Mouse (Mus musculus): ENCODE measurements at regions not wholly inside any gene's neighbourhood (a gene's known extent, or its start where the extent isn't known, plus 50 kb on each side); places are given as distances from the start of the nearest gene placed in this dataset.
A peak's percentile ranks its signal among the peaks of the same experiment; 100 is the strongest.

DNA sequence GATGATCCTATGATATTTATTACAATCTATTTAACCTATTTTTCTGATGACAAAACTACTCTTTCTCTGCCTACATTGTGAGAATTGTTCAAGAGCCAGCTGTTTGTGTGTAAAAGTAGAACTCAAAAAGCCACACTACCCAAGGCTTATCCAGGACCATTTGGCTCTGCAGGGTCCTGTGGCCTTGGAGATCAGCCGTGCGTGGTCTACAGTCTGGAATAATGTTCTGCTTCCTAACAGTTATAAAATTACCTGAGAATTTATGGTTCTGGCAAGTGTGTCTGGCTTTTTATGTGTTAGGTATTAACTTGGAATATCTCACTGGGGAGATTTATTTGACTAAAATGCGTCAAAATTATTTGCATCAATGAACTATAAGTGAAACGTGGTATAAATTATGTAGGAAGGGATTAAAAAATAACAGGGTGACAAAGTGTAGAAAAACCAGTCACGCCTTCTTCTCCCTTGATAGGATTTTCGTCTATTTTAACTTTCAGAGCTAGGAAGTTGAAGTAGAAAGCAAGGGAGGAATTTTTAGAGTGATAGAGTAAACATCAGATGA lies 1789.0 kb upstream of the Gm7489 start:
- H3K4me2 ChIP-seq: no peak overlapping the region
- no peaks in the 10 kb centered on the region for H3K36me3 ChIP-seq
- H3K9me3 ChIP-seq: no peaks in the 10 kb centered on the region
- H3K27me3 ChIP-seq: no peaks in the 10 kb centered on the region
- H3K27ac ChIP-seq: no peak overlapping the region
- H3K9ac ChIP-seq: no peak overlapping the region
- no peak for ATAC-seq (ENCODE audit: insufficient number of reproducible peaks, insufficient read depth, low FRiP score, low TSS enrichment, low read depth)
- WGBS: 79% methylated on average over 6 of the region's 6 CpGs
- no peak overlapping the region for H3K4me3 ChIP-seq
- H3K4me1 ChIP-seq: no peaks in the 10 kb centered on the region

DNA sequence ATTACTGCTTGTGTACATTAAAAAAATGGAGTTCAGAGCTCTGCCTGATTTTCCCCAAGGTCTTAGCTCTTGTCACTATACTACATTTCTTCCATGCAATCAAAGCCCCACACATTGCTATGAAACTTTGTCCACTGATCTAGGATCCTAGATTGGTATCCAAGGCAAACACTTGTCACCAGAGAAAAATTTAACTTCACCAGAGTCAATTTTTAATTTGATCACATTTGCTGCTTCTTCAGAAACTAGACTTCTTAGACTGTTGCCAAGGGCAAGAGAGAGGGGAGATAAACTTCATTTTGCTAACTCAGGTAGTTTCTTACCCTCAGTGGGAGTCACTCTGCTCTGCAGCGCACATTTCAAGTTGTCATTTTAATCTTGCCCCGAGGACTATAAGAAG lies 1775.9 kb upstream of the Gm7489 start:
- no peak overlapping the region for H3K9ac ChIP-seq
- 78% methylated on average over 2 of the region's 2 CpGs for WGBS
- ATAC-seq (ENCODE audit: insufficient number of reproducible peaks, insufficient read depth, low FRiP score, low TSS enrichment, low read depth): no peak
- no peaks in the 10 kb centered on the region for H3K9me3 ChIP-seq
- no peak overlapping the region for H3K27ac ChIP-seq
- no peak overlapping the region for H3K4me2 ChIP-seq
- H3K4me3 ChIP-seq: no peak overlapping the region
- no peaks in the 10 kb centered on the region for H3K27me3 ChIP-seq
- H3K4me1 ChIP-seq: no peaks in the 10 kb centered on the region
- H3K36me3 ChIP-seq: no peaks in the 10 kb centered on the region

DNA sequence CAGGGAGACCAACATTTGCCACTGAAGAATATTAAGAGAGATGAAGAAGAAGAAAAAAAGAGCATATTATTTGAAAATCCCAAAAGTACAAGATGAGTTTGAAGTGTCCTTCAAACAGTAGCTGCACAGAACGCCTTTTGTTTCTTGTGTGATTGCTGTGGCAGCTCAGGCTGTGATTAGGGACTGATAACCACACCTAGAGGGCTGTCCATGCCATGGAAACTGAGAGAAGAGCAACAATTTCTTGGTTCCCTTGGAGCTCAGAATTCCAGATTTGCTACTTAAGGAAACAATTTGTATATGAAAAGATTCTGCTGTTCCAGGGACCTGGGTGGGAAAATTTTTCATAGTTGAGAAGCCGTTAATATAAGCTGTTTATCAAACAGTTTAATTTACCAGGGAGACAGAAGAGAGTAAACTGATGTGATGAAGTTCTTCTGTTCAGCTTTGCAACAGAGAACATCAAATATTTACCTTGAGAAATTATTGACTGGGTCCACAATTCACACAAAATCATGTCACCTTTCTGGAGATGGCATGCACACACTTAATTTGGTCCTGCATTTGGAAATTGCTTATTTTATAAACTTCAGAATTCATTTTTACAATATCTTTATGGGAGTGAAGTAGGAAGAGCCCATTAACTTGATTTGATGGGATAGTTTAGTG lies 1770.2 kb upstream of the Gm7489 start:
- Histone ChIP-seq H3K9ac (no peak overlapping the region), H3K4me3 (no peak overlapping the region), H3K9me3 (no peaks in the 10 kb centered on the region), H3K27ac (no peak overlapping the region), H3K27me3 (no peaks in the 10 kb centered on the region), H3K4me2 (no peak overlapping the region), H3K4me1 (no peaks in the 10 kb centered on the region), H3K36me3 (no peaks in the 10 kb centered on the region)
- no peak for ATAC-seq (ENCODE audit: insufficient number of reproducible peaks, insufficient read depth, low FRiP score, low TSS enrichment, low read depth)
- 79% methylated on average over 2 of the region's 2 CpGs for WGBS

- H3K27ac ChIP-seq: no peak overlapping the region
- no peaks in the 10 kb centered on the region for H3K9me3 ChIP-seq
- H3K36me3 ChIP-seq: no peaks in the 10 kb centered on the region
- no peaks in the 10 kb centered on the region for H3K4me1 ChIP-seq
- no peak for ATAC-seq (ENCODE audit: insufficient number of reproducible peaks, insufficient read depth, low FRiP score, low TSS enrichment, low read depth)
- 77% methylated on average over 3 of the region's 3 CpGs for WGBS
- H3K9ac ChIP-seq: no peak overlapping the region
- H3K4me2 ChIP-seq: no peak overlapping the region
- H3K27me3 ChIP-seq: no peaks in the 10 kb centered on the region
- H3K4me3 ChIP-seq: no peak overlapping the region
Measured at GRCm38 (mm10) chr15:52136693-52137092, 1748.0 kb upstream of the Gm7489 start.

DNA sequence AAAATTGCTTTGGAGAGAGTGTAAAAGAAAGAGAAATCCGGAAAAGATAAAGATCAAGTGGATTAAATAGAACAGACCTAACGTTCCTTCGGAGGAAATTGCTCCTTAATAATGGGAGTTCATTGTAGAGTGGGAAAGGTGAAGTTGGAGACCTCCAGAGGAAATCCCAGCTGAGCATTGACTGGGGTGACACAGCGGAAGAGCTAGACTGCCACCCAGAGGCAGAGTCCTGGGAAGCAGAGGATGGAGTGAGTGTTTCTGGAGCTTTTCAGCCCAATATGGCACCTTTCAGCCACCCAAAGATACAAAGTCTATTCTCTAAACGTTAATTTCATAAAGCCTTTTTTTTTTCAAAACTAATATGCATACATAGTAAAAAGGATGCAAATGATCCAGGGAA lies 1731.3 kb upstream of the Gm7489 start:
- Histone ChIP-seq H3K36me3 (no peaks in the 10 kb centered on the region), H3K27me3 (no peaks in the 10 kb centered on the region), H3K9me3 (no peaks in the 10 kb centered on the region), H3K27ac (no peak overlapping the region), H3K9ac (no peak overlapping the region), H3K4me1 (no peaks in the 10 kb centered on the region), H3K4me2 (no peak overlapping the region), H3K4me3 (no peak overlapping the region)
- no peak for ATAC-seq (ENCODE audit: insufficient number of reproducible peaks, insufficient read depth, low FRiP score, low TSS enrichment, low read depth)
- WGBS: 26% methylated on average over 5 of the region's 5 CpGs

GRCm38 (mm10) chr15:52155784-52156183 lies 1728.9 kb upstream of the Gm7489 start:
- Histone ChIP-seq H3K9me3 (no peaks in the 10 kb centered on the region), H3K36me3 (no peaks in the 10 kb centered on the region), H3K4me2 (no peak overlapping the region), H3K9ac (no peak overlapping the region), H3K27ac (no peak overlapping the region), H3K4me3 (no peak overlapping the region), H3K4me1 (peaks cover 7% of the 10 kb centered on the region), H3K27me3 (no peaks in the 10 kb centered on the region)
- no peak for ATAC-seq (ENCODE audit: insufficient number of reproducible peaks, insufficient read depth, low FRiP score, low TSS enrichment, low read depth)
- WGBS: 67% methylated on average over 1 of the region's 1 CpGs

DNA sequence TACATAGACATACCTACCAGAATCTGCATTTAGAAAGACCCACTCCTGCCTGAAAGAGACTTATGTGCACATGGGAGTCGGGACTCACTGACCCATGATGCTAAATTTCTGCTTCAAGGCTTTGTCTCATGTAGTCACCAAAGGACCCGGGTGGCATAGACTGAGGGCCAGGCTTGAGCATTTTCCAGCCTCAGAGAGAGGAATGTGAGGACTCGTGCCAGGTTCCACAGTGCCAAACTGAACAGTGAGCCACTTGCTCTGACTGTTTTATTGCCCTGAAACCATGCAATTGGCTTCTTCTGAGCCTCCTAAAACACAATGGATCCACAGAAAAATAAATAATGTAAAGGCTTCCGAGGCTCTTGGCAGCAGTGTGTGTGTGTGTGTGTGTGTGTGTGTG lies 1727.9 kb upstream of the Gm7489 start:
- no peak overlapping the region for H3K9ac ChIP-seq
- no peak overlapping the region for H3K4me3 ChIP-seq
- ATAC-seq (ENCODE audit: insufficient number of reproducible peaks, insufficient read depth, low FRiP score, low TSS enrichment, low read depth): no peak
- no peaks in the 10 kb centered on the region for H3K9me3 ChIP-seq
- 72% methylated on average over 4 of the region's 4 CpGs for WGBS
- H3K4me2 ChIP-seq: no peak overlapping the region
- peaks cover 12% of the 10 kb centered on the region for H3K4me1 ChIP-seq
- H3K36me3 ChIP-seq: no peaks in the 10 kb centered on the region
- no peak overlapping the region for H3K27ac ChIP-seq
- no peaks in the 10 kb centered on the region for H3K27me3 ChIP-seq

DNA sequence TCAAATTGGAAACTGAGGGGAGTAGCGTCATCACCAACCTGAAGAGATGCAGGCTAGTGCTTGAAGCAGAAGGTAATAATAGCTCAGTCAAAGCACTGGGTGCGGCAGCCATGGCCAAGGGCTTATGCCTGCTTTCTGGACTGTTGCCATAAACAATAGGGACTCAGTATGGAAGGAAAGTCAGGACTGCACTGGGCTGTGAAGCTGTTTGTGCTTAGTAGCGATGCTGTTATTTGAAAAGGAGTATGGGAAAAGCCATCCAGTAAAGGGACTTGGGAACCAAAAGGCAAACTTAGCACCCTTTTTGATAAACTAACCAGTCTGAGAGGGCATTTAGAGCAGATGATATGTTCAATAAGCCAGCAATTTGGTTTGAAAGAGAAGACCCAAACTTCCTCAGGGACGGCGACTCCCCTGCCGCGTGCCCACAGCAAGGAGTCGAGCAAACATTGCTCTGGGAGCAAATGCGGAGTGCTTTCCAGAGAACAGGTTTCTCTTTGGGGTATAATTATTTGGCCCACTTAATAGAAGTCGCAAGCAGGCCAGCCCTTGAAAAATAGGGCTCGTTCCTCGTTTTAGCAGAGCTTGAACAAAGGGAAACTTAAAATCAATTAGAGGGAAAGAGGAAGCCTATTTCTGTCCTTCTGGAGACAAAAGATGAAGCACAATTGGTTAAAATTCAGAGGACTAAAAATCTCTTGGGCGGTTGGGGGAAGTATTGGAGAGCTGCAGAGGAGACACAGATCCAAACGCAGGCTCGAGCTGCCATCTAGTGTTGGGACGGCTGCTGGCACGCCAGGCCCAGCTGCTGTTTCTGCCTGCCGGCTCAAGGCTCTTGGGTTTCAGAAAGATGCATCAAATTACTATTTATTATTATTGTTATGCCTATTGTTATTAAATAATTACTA lies 1724.3 kb upstream of the Gm7489 start:
- peak overlapping the region; percentile 8; the same call in 1 of the 2 replicates for H3K27ac ChIP-seq
- H3K4me3 ChIP-seq: peak overlapping the region; percentile 16
- no peaks in the 10 kb centered on the region for H3K36me3 ChIP-seq
- H3K9me3 ChIP-seq: no peaks in the 10 kb centered on the region
- H3K27me3 ChIP-seq: peaks cover 4% of the 10 kb centered on the region; the same call in 1 of the 2 replicates
- H3K4me2 ChIP-seq: peak overlapping the region; percentile 54
- WGBS: 13% methylated on average over 18 of the region's 18 CpGs
- H3K9ac ChIP-seq: peak overlapping the region; percentile 27; the same call in 1 of the 2 replicates
- peak; percentile 76; the same call in 1 of the 2 replicates for ATAC-seq (ENCODE audit: insufficient number of reproducible peaks, insufficient read depth, low FRiP score, low TSS enrichment, low read depth)
- H3K4me1 ChIP-seq: peaks cover 16% of the 10 kb centered on the region

DNA sequence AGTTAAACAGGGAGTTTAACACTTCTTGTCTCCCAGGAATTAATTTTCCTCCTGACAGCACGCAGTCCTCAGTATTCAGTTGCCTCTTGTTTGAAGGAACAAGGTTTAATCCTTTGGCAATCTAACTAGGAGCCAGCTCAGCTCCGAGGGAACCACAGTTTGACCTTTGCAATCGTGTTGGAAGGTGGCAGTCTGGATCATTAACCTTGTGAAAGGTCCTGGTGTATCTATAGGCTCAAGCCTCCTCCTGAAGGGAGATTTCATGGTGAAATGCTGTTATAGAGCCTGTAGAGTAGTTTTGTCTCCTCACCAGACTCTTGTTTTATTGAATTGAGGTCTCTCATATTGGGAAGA lies 1723.6 kb upstream of the Gm7489 start:
- H3K4me1 ChIP-seq: peaks cover 16% of the 10 kb centered on the region
- peaks cover 4% of the 10 kb centered on the region; the same call in 1 of the 2 replicates for H3K27me3 ChIP-seq
- H3K4me2 ChIP-seq: no peak overlapping the region
- no peak overlapping the region for H3K4me3 ChIP-seq
- no peak overlapping the region for H3K9ac ChIP-seq
- ATAC-seq (ENCODE audit: insufficient number of reproducible peaks, insufficient read depth, low FRiP score, low TSS enrichment, low read depth): no peak
- 12% methylated on average over 3 of the region's 3 CpGs for WGBS
- no peak overlapping the region for H3K27ac ChIP-seq
- H3K9me3 ChIP-seq: no peaks in the 10 kb centered on the region
- H3K36me3 ChIP-seq: no peaks in the 10 kb centered on the region

GRCm38 (mm10) chr15:52161568-52162316 lies 1723.0 kb upstream of the Gm7489 start:
- H3K9me3 ChIP-seq: no peaks in the 10 kb centered on the region
- no peak overlapping the region for H3K27ac ChIP-seq
- H3K4me1 ChIP-seq: peaks cover 16% of the 10 kb centered on the region
- H3K4me2 ChIP-seq: peak overlapping the region; percentile 40
- no peaks in the 10 kb centered on the region for H3K36me3 ChIP-seq
- no peak overlapping the region for H3K4me3 ChIP-seq
- 27% methylated on average over 19 of the region's 19 CpGs for WGBS
- ATAC-seq (ENCODE audit: insufficient number of reproducible peaks, insufficient read depth, low FRiP score, low TSS enrichment, low read depth): no peak
- H3K27me3 ChIP-seq: peaks cover 4% of the 10 kb centered on the region; the same call in 1 of the 2 replicates
- peak overlapping the region; percentile 40; the same call in 1 of the 2 replicates for H3K9ac ChIP-seq

DNA sequence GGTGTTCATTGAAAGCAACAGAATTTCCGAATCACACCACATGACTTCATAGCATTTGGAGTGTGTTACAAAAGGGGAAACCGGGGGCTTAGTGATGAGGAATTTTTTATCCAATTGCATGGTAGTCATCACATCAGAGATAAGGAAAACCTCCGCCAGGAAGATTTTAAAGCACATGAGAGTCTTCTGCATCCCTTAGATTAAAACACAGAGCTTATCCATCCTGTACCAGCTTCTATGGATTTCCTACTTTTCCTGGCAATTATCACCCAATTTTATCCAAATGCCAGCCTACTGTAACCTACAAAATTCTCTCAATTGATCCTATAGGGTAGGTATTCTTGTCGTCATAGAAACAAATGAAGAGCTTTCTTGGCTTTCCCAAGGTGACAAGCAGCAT lies 1718.6 kb upstream of the Gm7489 start:
- Histone ChIP-seq H3K4me3 (no peak overlapping the region), H3K9me3 (no peaks in the 10 kb centered on the region), H3K27ac (no peak overlapping the region), H3K4me1 (peaks cover 8% of the 10 kb centered on the region; the same call in 1 of the 2 replicates), H3K36me3 (no peaks in the 10 kb centered on the region), H3K4me2 (no peak overlapping the region), H3K27me3 (peaks cover 4% of the 10 kb centered on the region; the same call in 1 of the 2 replicates), H3K9ac (no peak overlapping the region)
- 80% methylated on average over 4 of the region's 4 CpGs for WGBS
- ATAC-seq (ENCODE audit: insufficient number of reproducible peaks, insufficient read depth, low FRiP score, low TSS enrichment, low read depth): no peak
